Mouse (Mus musculus) ES-E14 (cell line): Measurements from ENCODE around the gene Wnt3.

Experiments used
- CHD2 ChIP-seq: IDR thresholded peaks from 2 replicates; pipeline ENCODE4 v1.6.1; 2014; ENCODE audit warnings: mild to moderate bottlenecking, low read depth, low read length, inconsistent platforms
- HCFC1 ChIP-seq: IDR thresholded peaks from 2 replicates; pipeline ENCODE4 v1.6.1; 2012; ENCODE audit warnings: low read length, inconsistent platforms, borderline replicate concordance; ENCODE audit not compliant: insufficient read depth
- MAFK ChIP-seq: IDR thresholded peaks from 2 replicates; pipeline ENCODE4 v1.6.1; 2014; ENCODE audit warnings: mild to moderate bottlenecking, low read depth, low read length, inconsistent platforms; ENCODE audit not compliant: insufficient read depth
- ZC3H11A ChIP-seq: IDR thresholded peaks from 2 replicates; pipeline ENCODE4 v1.6.1; 2012; ENCODE audit warnings: low read depth, mild to moderate bottlenecking, inconsistent platforms, low read length, borderline replicate concordance
- ZNF384 ChIP-seq: IDR thresholded peaks from 2 replicates; pipeline ENCODE4 v1.6.1; 2012; ENCODE audit warnings: low read depth, low read length, inconsistent platforms

- TF ChIP-seq HCFC1 = no peak
- TF ChIP-seq CHD2 = no peak
- TF ChIP-seq ZNF384 = no peak
- TF ChIP-seq ZC3H11A = no peak
- TF ChIP-seq MAFK = no peak
Measured at GRCm38 (mm10) chr11:103807966-103808365, 34.0 kb downstream of the Wnt3 start.
